Mouse (Mus musculus): ENCODE measurements at regions not wholly inside any gene's neighbourhood (a gene's known extent, or its start where the extent isn't known, plus 50 kb on each side); places are given as distances from the start of the nearest gene placed in this dataset.

GRCm38 (mm10) chr3:38579781-38580180, 95.1 kb upstream of the Ankrd50 start:
- no peak for DNase-seq (ENCODE audit: low read depth)

GRCm38 (mm10) chr3:38577890-38578628, 93.4 kb upstream of the Ankrd50 start:
- DNase-seq (ENCODE audit: low read depth) = no peak

- DNase-seq (ENCODE audit: low read depth) = no peak
Observed at GRCm38 (mm10) chr3:38573594-38573993, 89.0 kb upstream of the Ankrd50 start.

- no peak for DNase-seq (ENCODE audit: low read depth)
Observed at GRCm38 (mm10) chr3:38572159-38572558, 87.5 kb upstream of the Ankrd50 start.

GRCm38 (mm10) chr3:38571224-38571623, 86.6 kb upstream of the Ankrd50 start:
- no peak for DNase-seq (ENCODE audit: low read depth)

GRCm38 (mm10) chr3:38569001-38569400, 84.4 kb upstream of the Ankrd50 start:
- no peak for DNase-seq (ENCODE audit: low read depth)

- DNase-seq (ENCODE audit: low read depth) = no peak
Observed at GRCm38 (mm10) chr3:38568596-38568975, 83.9 kb upstream of the Ankrd50 start.

- DNase-seq (ENCODE audit: low read depth) = no peak
Observed at GRCm38 (mm10) chr3:38567946-38568595, 83.4 kb upstream of the Ankrd50 start.

GRCm38 (mm10) chr3:38566576-38566975, 81.9 kb upstream of the Ankrd50 start:
- no peak for DNase-seq (ENCODE audit: low read depth)

- no peak for DNase-seq (ENCODE audit: low read depth)
Observed at GRCm38 (mm10) chr3:38564844-38565243, 80.2 kb upstream of the Ankrd50 start.

GRCm38 (mm10) chr3:38564364-38564763, 79.7 kb upstream of the Ankrd50 start:
- no peak for DNase-seq (ENCODE audit: low read depth)

GRCm38 (mm10) chr3:38561186-38561585, 76.5 kb upstream of the Ankrd50 start:
- DNase-seq (ENCODE audit: low read depth) = no peak

GRCm38 (mm10) chr3:38555939-38556338, 71.3 kb upstream of the Ankrd50 start:
- no peak for DNase-seq (ENCODE audit: low read depth)

GRCm38 (mm10) chr3:38553470-38554043, 68.9 kb upstream of the Ankrd50 start:
- no peak for DNase-seq (ENCODE audit: low read depth)

GRCm38 (mm10) chr3:38547032-38547431, 62.4 kb upstream of the Ankrd50 start:
- no peak for DNase-seq (ENCODE audit: low read depth)

- no peak for DNase-seq (ENCODE audit: low read depth)
Observed at GRCm38 (mm10) chr3:38545501-38545896, 60.9 kb upstream of the Ankrd50 start.

GRCm38 (mm10) chr3:38544718-38545500, 60.3 kb upstream of the Ankrd50 start:
- DNase-seq (ENCODE audit: low read depth) = no peak

GRCm38 (mm10) chr3:38543816-38544215, 59.2 kb upstream of the Ankrd50 start:
- DNase-seq (ENCODE audit: low read depth) = no peak

- DNase-seq (ENCODE audit: low read depth) = no peak
Observed at GRCm38 (mm10) chr3:38541296-38541695, 56.7 kb upstream of the Ankrd50 start.

- DNase-seq (ENCODE audit: low read depth) = no peak
Observed at GRCm38 (mm10) chr3:38538309-38538708, 53.7 kb upstream of the Ankrd50 start.

- no peak for DNase-seq (ENCODE audit: low read depth)
Observed at GRCm38 (mm10) chr3:38537770-38538169, 53.1 kb upstream of the Ankrd50 start.

Data from c-Kit-positive CD71-negative TER-119-negative erythroid progenitor cells, embryonic 14.5 days (primary cell).